Mouse (Mus musculus) Patski (cell line): ENCODE results near the gene Gja1. TPM values are rescaled to one million over a fixed set of nuclear protein-coding genes. Genes with fewer than 3 reads are reported as not detected.

ENCODE experiments used
- ATAC-seq: fragments of 100-300 bp; one replicate; pipeline ENCODE4 v1.8.0; 2021
- CTCF ChIA-PET: fragments of 350-600 bp; sonication (Branson Sonifier 250); formaldehyde crosslinking; loops from one replicate; lab custom pipeline; 2022; ENCODE audit warnings: inconsistent platforms; lab: Charles Lee
- POLR2A ChIA-PET: fragments of 350-600 bp; sonication (Branson Sonifier 250); formaldehyde crosslinking; loops from one replicate; lab custom pipeline; 2022; ENCODE audit warnings: antibody characterized with exemption, inconsistent platforms; lab: Charles Lee
- DNase-seq: peaks from one replicate; pipeline ENCODE4 v3.0.0-alpha.2; 2011; ENCODE audit warnings: low read depth, low spot score
- H3K27me3 ChIP-seq: fragments of 371-371 bp; one replicate; pipeline ENCODE4 v1.5.1; 2021
- CTCF ChIP-seq: fragments of 100-300 bp; IDR thresholded peaks from one replicate; pipeline ENCODE4 v1.5.1; 2021
- in situ Hi-C: fragments of 300-500 bp; cut with MboI; formaldehyde crosslinking; loops from 3 replicates; pipeline ENCODE4 v1.11.1; 2018; ENCODE audit warnings: low pct_unique_long_range_greater_than_20kb, mixed read lengths
- polyA plus RNA-seq: library from polyadenylated mRNA; unstranded; gene quantifications from one replicate; pipeline ENCODE4 v1.2.3, GENCODE M21; 2021

Gja1 gene
- polyA plus RNA-seq, 1 experiment from 2014 or later = 19.0 TPM

DNA sequence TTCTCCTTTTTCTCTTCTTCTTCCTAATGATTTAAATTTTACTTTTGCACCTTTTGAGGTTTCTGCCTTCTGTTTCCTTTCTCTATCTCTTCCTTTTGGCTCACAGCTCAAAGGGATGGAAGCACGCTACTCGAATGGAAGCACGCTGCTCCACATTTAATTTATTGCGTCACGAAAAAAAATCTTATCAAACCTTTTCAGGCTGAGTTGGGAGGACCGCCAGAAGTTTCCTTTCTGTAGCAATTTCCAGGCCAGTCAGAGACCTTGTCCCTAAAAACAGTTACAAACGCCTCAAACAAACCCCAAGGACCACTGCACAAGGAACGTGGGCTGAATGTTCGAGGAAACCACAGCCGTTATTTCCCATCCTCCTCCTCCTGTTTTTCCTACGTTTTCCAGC, 60.2 kb downstream of the Gja1 start:
- ChIA-PET CTCF (interaction anchor here (1.2 kb wide), 1 partner anchor 21 kb away, joined by 3 read pairs; no protein-coding TSS in a partner anchor), POLR2A (no interaction called here)
- no peak for ATAC-seq
- in situ Hi-C loops = no loop called here
- no peaks in the 10 kb centered on the region for H3K27me3 ChIP-seq
- DNase-seq = no peak
- no peak for TF ChIP-seq CTCF

DNA sequence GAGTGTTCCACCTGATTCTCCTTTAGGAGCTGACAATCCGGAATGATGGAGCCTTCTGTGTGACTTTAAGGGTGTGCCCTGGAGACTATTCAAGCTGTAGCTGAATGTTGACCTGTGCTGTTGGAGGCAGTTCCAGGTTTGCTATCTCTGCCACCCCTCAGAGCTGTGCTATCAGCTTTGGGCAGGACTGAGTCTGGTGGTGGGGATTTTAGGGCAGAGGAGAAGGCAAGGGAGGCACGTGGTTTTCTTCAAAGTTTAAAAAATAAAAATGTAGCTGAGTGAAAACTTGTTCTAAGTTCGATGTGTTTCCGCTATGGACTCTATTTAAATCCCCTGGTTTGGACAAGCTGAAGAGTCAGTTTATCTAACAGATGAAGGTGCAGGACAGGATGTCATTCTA, 62.5 kb downstream of the Gja1 start:
- no peaks in the 10 kb centered on the region for H3K27me3 ChIP-seq
- ChIA-PET POLR2A (interaction anchor here (0.7 kb wide), 1 partner anchor 10 kb away, joined by 6 read pairs; no protein-coding TSS in a partner anchor), CTCF (no interaction called here)
- no peak for TF ChIP-seq CTCF
- no peak for ATAC-seq
- in situ Hi-C loops = no loop called here
- no peak for DNase-seq

DNA sequence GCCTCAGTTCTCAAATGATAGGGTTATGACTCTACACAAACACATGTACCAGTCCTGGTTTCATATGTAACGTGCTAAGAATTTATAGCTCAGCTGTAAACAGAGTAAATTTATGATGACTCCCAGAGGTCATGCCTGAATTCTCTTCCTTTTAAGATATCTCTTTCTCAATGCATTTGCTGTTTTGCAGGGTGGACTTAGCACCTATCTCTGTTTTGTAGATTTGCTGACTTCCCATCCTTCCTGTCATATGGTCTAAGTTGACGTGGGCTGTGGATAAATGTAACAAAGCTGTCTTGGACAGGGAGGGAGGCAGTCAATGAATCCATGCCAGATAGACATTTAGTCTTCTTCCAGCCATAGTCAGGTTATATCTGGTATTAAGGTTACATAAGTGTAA, 67.3 kb downstream of the Gja1 start:
- CTCF ChIA-PET = interaction anchor here (1.6 kb wide), 1 partner anchor 12 kb away, joined by 3 read pairs; no protein-coding TSS in a partner anchor
- no peak for ATAC-seq
- in situ Hi-C loops = no loop called here
- no peaks in the 10 kb centered on the region for H3K27me3 ChIP-seq
- TF ChIP-seq CTCF = no peak
- POLR2A ChIA-PET = no interaction called here
- no peak for DNase-seq

DNA sequence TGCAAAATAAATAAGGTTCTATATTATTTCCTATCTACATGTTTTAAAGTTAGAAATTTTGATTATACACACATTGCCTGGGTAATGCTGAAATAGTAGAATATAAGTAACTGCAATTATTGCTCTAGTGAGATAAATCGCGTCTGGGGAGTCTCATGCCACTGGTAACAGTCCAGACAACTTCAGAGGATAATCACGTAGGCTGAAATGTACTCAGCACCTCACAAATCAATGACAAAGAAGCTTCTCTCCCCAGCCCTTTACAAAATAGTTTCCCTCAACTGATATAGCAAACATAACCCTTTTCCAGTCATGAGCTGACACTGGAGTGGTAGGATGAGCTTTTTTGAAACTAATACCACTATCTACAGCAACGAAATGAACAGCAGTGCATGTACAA, 71.9 kb downstream of the Gja1 start:
- no peak for TF ChIP-seq CTCF
- POLR2A ChIA-PET = interaction anchor here (0.6 kb wide), 1 partner anchor 9 kb away, joined by 6 read pairs; no protein-coding TSS in a partner anchor

More for the DNA sequence above, 71.9 kb downstream of the Gja1 start:
- no peak for DNase-seq
- CTCF ChIA-PET = interaction anchor here (1.3 kb wide), 1 partner anchor 26 kb away, joined by 3 read pairs; no protein-coding TSS in a partner anchor
- H3K27me3 ChIP-seq = no peaks in the 10 kb centered on the region
- in situ Hi-C loops = no loop called here
- ATAC-seq = no peak

Other genes starting within 250 kb of the Gja1 start
- 5.2 TPM for gene Tbc1d32, start 148.6 kb upstream of the Gja1 start, polyA plus RNA-seq